Mouse (Mus musculus): Measurements from ENCODE around the gene Rnf126.

DNA sequence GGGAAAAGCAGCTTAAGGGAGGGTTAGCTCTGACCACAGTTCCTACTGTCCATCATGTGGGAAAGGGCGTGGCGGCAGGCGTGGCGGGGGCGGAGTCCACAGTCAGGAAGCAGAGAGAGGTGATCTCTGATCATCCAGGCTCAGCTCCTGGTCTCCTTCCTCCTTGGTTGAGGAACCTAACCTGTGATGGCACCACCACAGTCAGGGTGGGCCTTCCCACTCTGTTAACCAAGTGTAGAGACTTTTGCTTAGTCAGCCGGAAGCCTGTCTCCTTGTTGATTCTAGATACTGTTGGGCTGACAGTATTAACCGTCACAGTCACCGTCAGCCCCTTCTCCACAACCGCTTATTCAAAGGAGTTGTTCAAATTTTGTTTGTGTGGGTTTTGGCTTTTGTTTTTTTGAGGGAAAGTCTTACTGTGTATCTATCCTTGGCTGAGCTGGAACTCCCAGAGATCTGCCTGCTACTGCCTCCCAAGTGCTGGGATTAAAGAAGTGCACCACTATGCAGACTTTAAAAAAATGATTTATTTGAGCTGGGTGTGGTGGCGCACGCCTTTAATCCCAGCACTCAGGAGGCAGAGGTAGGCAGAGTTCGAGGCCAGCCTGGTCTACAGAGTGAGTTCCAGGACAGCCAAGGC is 31.7 kb upstream of the Rnf126 start:
- TF ChIP-seq HCFC1 (IDR thresholded peaks at IDR 0.05; ENCODE audit: borderline replicate concordance, insufficient read depth, low read length) (no peak), CHD2 (IDR thresholded peaks at IDR 0.05; ENCODE audit: low read depth, low read length) (no peak), ZNF384 (IDR thresholded peaks at IDR 0.05; ENCODE audit: low read depth, low read length) (no peak)

Data from ES-E14 (cell line).